12 mouse cellular contexts compared by ENCODE assay signal in genomic region chr5:33014096-33014495, GRCm38 (mm10).
"Had no signal": no experiment of that assay in that cellular context is flagged by ENCODE, and none has a peak within 500 bp of the region (broad histone marks: within the 10 kb centered on the region; RNA-seq: fewer than 3 reads in every experiment).

No protein-coding gene starts in this region.

- DNase-seq: left cerebral cortex, postnatal 4 days; liver; liver, embryonic 13.5 days; liver, postnatal 0 days; lung, adult 18-20 months; lung, adult 2 months; lung, embryonic 14.5 days; lung, postnatal 10 days; lung, postnatal 14 days; lung, postnatal 36 days; lung, postnatal 4 days; midbrain, embryonic 14.5 days had no signal
